Mouse (Mus musculus) midbrain, embryonic 10.5 days (tissue): ENCODE measurements at regions not wholly inside any gene's neighbourhood (a gene's known extent, or its start where the extent isn't known, plus 50 kb on each side); places are given as distances from the start of the nearest gene placed in this dataset.
"Not testable (repeated sequence)": the region's sequence is repeated elsewhere in the genome, so short reads cannot be mapped to it uniquely, and the experiment has no call there.

Experiments
- DNase-seq: peaks from one replicate; pipeline ENCODE4 v3.0.0-alpha.2; 2017; ENCODE audit warnings: low spot score
- H3K27ac ChIP-seq: fragments of 300-500 bp; sonication (generic); replicated peaks from 2 replicates; pipeline ENCODE4 v1.5.1; 2016; ENCODE audit warnings: mild to moderate bottlenecking
- H3K27me3 ChIP-seq: fragments of 300-500 bp; sonication (generic); 2 replicates; pipeline ENCODE4 v1.6.1; 2016; ENCODE audit warnings: low read depth, mild to moderate bottlenecking; ENCODE audit not compliant: poor library complexity, severe bottlenecking
- H3K36me3 ChIP-seq: fragments of 300-500 bp; sonication (generic); 2 replicates; pipeline ENCODE4 v1.6.1; 2016; ENCODE audit warnings: mild to moderate bottlenecking, moderate library complexity
- H3K4me1 ChIP-seq: fragments of 300-500 bp; sonication (generic); 2 replicates; pipeline ENCODE4 v1.6.1; 2016
- H3K4me3 ChIP-seq: fragments of 300-500 bp; sonication (generic); 2 replicates; pipeline ENCODE4 v1.5.1; 2016; ENCODE audit warnings: mild to moderate bottlenecking, moderate library complexity
- H3K9me3 ChIP-seq: fragments of 300-500 bp; sonication (generic); replicated peaks from 2 replicates; pipeline ENCODE4 v1.6.1; 2016; ENCODE audit warnings: mild to moderate bottlenecking
- WGBS: fragments of 180-500 bp; shearing (Covaris S2); methylation state at CpG from one replicate; pipeline ENCODE4 v1.1.7; 2016; 5-methylcytosine and 5-hydroxymethylcytosine counted together

DNA sequence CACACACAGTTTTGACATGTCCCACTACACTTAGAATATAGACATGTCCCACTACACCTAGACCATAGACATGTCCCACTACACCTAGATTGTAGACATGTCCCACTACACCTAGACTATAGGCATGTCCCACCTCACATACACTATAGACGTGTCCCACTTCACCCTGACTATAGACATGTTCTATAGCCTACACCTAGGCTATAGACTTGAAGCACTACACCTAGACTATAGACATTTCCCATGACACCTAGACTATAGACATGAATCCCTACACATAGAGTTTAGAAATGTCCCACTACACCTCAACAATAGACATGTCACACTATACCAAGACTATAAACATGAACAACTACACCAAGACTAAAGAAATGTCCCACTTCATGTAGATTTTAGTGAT is 2580.9 kb downstream of the Gm37988 start:
- Histone ChIP-seq H3K27ac (no peak overlapping the region), H3K27me3 (no peaks in the 10 kb centered on the region), H3K9me3 (no peaks in the 10 kb centered on the region), H3K36me3 (no peaks in the 10 kb centered on the region), H3K4me1 (no peaks in the 10 kb centered on the region), H3K4me3 (no peak overlapping the region)
- WGBS = 88% methylated on average over 1 of the region's 1 CpGs
- no peak for DNase-seq

- Histone ChIP-seq H3K27me3 (no peaks in the 10 kb centered on the region), H3K36me3 (no peaks in the 10 kb centered on the region), H3K9me3 (no peaks in the 10 kb centered on the region), H3K4me3 (no peak overlapping the region), H3K27ac (no peak overlapping the region), H3K4me1 (no peaks in the 10 kb centered on the region)
- DNase-seq = no peak
These were observed 2585.8 kb downstream of the Gm37988 start for GRCm38 (mm10) chr1:7393508-7393907.

GRCm38 (mm10) chr1:7394161-7394560 is 2586.5 kb downstream of the Gm37988 start:
- Histone ChIP-seq H3K9me3 (no peaks in the 10 kb centered on the region), H3K4me1 (no peaks in the 10 kb centered on the region), H3K4me3 (no peak overlapping the region), H3K27me3 (no peaks in the 10 kb centered on the region), H3K27ac (no peak overlapping the region), H3K36me3 (no peaks in the 10 kb centered on the region)
- WGBS = 99% methylated on average over 6 of the region's 6 CpGs
- no peak for DNase-seq

GRCm38 (mm10) chr1:7395527-7395926 is 2587.8 kb downstream of the Gm37988 start:
- WGBS = 95% methylated on average over 8 of the region's 8 CpGs
- peak; percentile 24 for DNase-seq

GRCm38 (mm10) chr1:7396867-7397806 is 2589.4 kb downstream of the Gm37988 start:
- 15% methylated on average over 26 of the region's 26 CpGs for WGBS
- peak overlapping the region; percentile 92 for H3K27ac ChIP-seq

More at GRCm38 (mm10) chr1:7395527-7395926, 2587.8 kb downstream of the Gm37988 start:
- no peak overlapping the region for H3K4me3 ChIP-seq
- no peaks in the 10 kb centered on the region for H3K4me1 ChIP-seq
- H3K27ac ChIP-seq = no peak overlapping the region
- no peaks in the 10 kb centered on the region for H3K27me3 ChIP-seq
- no peaks in the 10 kb centered on the region for H3K36me3 ChIP-seq
- H3K9me3 ChIP-seq = no peaks in the 10 kb centered on the region

DNA sequence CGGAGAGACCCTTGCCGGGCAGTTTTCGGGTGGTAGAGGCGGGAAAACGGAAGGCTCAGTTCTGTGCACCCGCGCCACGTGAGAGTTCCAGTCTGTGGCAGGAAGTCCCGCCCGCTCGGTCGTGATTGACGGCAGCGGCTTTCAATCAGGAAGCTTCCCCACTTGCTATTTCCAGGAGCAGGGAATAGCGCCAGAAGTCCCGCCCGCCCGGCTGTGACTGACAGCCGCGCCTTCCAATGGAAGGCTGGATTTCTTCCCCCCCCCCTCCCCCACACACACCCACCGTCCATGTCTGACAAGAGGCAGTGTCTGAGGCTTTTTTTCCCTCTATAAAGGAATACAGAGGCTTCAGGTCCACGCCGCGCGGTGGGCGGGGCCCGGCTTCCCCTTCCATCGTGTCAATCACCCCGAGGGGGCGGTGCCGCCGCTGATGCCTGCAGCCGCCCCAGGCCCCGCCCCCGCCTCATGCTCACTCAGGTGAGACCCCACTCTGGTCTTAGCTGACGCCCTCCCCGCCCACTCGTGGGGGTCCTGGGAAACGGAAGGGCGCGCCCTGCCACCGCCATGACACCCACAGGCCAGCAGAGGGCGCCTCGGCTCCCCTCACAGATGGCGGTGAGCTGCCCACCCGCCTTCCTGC is 2590.2 kb downstream of the Gm37988 start:
- Histone ChIP-seq H3K4me3 (peak overlapping the region; percentile 70), H3K4me1 (no peaks in the 10 kb centered on the region), H3K36me3 (no peaks in the 10 kb centered on the region), H3K27me3 (no peaks in the 10 kb centered on the region), H3K27ac (peak overlapping the region; percentile 92), H3K9me3 (no peaks in the 10 kb centered on the region)
- DNase-seq = peak; percentile 98
- WGBS = under 1% methylated on average over 46 of the region's 46 CpGs

More at GRCm38 (mm10) chr1:7396867-7397806, 2589.4 kb downstream of the Gm37988 start:
- DNase-seq = peak; percentile 68
- Histone ChIP-seq H3K27me3 (no peaks in the 10 kb centered on the region), H3K4me1 (no peaks in the 10 kb centered on the region), H3K9me3 (no peaks in the 10 kb centered on the region), H3K36me3 (no peaks in the 10 kb centered on the region), H3K4me3 (peak overlapping the region; percentile 70)

GRCm38 (mm10) chr1:7398678-7399218 is 2591.1 kb downstream of the Gm37988 start:
- Histone ChIP-seq H3K4me3 (peak overlapping the region; percentile 70), H3K27ac (peak overlapping the region; percentile 92), H3K4me1 (no peaks in the 10 kb centered on the region), H3K36me3 (no peaks in the 10 kb centered on the region), H3K9me3 (no peaks in the 10 kb centered on the region), H3K27me3 (no peaks in the 10 kb centered on the region)
- WGBS = 64% methylated on average over 14 of the region's 14 CpGs
- no peak for DNase-seq

- H3K27me3 ChIP-seq, H3K4me3 ChIP-seq, H3K36me3 ChIP-seq, H3K27ac ChIP-seq, DNase-seq, H3K4me1 ChIP-seq, H3K9me3 ChIP-seq: not testable (repeated sequence)
- whole genome bisulfite sequencing = 78% methylated on average over 5 of the region's 5 CpGs
These were observed 2598.0 kb downstream of the Gm37988 start for GRCm38 (mm10) chr1:7405651-7406050.

GRCm38 (mm10) chr1:7414444-7414843 is 2606.8 kb downstream of the Gm37988 start:
- no peak overlapping the region for H3K27ac ChIP-seq
- H3K4me3 ChIP-seq = no peak overlapping the region
- H3K27me3 ChIP-seq = no peaks in the 10 kb centered on the region
- no peaks in the 10 kb centered on the region for H3K9me3 ChIP-seq
- no peaks in the 10 kb centered on the region for H3K4me1 ChIP-seq
- no peak for DNase-seq
- WGBS = 75% methylated on average over 1 of the region's 1 CpGs
- H3K36me3 ChIP-seq = no peaks in the 10 kb centered on the region

DNA sequence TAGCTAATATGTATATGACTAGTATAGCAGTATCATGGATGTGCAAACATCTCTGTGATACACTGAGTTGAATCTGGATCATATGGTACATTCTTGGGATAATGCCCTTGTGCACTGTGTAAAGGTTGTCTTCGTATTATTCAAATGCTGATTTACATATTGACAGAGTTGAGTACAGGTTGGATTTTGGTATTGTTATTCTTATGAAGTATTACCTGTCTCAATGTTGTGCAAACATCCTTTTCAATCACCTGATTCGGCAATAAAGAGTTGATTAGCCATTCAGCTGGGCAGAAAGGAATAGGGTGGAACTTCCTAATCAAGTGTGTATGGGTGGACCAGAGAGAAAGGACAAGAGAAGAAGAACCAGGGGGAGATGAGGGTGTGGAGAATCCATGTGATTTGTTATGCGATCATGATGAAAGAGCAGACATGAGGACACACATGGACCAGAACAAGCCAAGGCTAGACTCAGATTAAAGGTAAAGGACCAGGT is 2644.0 kb downstream of the Gm37988 start:
- Histone ChIP-seq H3K27me3 (no peaks in the 10 kb centered on the region), H3K4me1 (no peaks in the 10 kb centered on the region), H3K9me3 (no peaks in the 10 kb centered on the region), H3K36me3 (no peaks in the 10 kb centered on the region), H3K27ac (no peak overlapping the region), H3K4me3 (no peak overlapping the region)
- 85% methylated on average over 3 of the region's 3 CpGs for WGBS
- no peak for DNase-seq

GRCm38 (mm10) chr1:7454931-7455330 is 2647.2 kb downstream of the Gm37988 start:
- 92% methylated on average over 2 of the region's 2 CpGs for WGBS
- no peaks in the 10 kb centered on the region for H3K4me1 ChIP-seq
- no peak overlapping the region for H3K27ac ChIP-seq
- H3K4me3 ChIP-seq = no peak overlapping the region
- DNase-seq = no peak
- H3K36me3 ChIP-seq = no peaks in the 10 kb centered on the region
- no peaks in the 10 kb centered on the region for H3K9me3 ChIP-seq
- no peaks in the 10 kb centered on the region for H3K27me3 ChIP-seq

- H3K36me3 ChIP-seq = no peaks in the 10 kb centered on the region
These were observed 2650.2 kb downstream of the Gm37988 start for GRCm38 (mm10) chr1:7457895-7458294.

GRCm38 (mm10) chr1:7494096-7494495 is 2686.4 kb downstream of the Gm37988 start:
- Histone ChIP-seq H3K4me3 (no peak overlapping the region), H3K9me3 (no peaks in the 10 kb centered on the region), H3K36me3 (no peaks in the 10 kb centered on the region), H3K27me3 (no peaks in the 10 kb centered on the region), H3K27ac (no peak overlapping the region), H3K4me1 (no peaks in the 10 kb centered on the region)
- no peak for DNase-seq
- 86% methylated on average over 1 of the region's 1 CpGs for WGBS

More at GRCm38 (mm10) chr1:7457895-7458294, 2650.2 kb downstream of the Gm37988 start:
- Histone ChIP-seq H3K4me1 (no peaks in the 10 kb centered on the region), H3K27ac (no peak overlapping the region), H3K4me3 (no peak overlapping the region), H3K9me3 (no peaks in the 10 kb centered on the region), H3K27me3 (no peaks in the 10 kb centered on the region)
- DNase-seq = no peak
